Mouse (Mus musculus) liver, adult 2 months (tissue): ENCODE results near the gene Atp2c2.

Experiments used
- CTCF ChIP-seq: fragments of 200-500 bp; IDR thresholded peaks from 2 replicates; pipeline ENCODE4 v1.5.1; 2011; ENCODE audit warnings: low read depth, low read length, control low read depth
- POLR2A ChIP-seq: fragments of 200-500 bp; IDR thresholded peaks from 2 replicates; pipeline ENCODE4 v1.6.1; 2011; ENCODE audit warnings: low read length, control low read depth; ENCODE audit not compliant: insufficient read depth; ENCODE audit errors: extremely low read depth

- TF ChIP-seq CTCF (no peak), POLR2A (no peak)
These were observed 15.4 kb downstream of the Atp2c2 start for GRCm38 (mm10) chr8:119715221-119715620.
